Mouse (Mus musculus): ENCODE measurements around the gene Arhgap10. TPM values are rescaled to one million over a fixed set of nuclear protein-coding genes. Genes with fewer than 3 reads are reported as not detected.

Gene Arhgap10
- polyA plus RNA-seq, 1 experiment from 2014 or later, result 14.8 TPM

DNA sequence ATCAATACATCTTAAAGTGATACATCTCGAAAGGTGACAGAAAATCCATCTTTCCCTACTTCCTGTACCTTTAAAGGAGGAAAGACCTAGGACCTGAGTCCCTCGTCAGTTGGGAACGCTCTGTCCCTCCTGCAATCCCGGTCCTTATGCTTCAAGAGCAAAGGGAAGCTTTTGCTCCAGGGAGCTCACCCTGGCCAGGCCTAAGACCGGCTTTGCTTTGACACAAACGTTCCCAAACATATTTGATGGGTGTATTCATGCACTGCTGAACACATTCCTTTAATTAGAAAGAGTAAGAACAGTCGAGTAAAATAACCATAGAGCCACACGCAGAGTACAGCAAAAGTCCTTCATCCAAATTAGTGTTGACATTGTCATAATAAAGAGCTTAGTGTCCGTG is 199.2 kb downstream of the Arhgap10 start:
- H3K27me3 ChIP-seq (ENCODE audit: control insufficient read depth, insufficient read depth, low read length), result no peaks in the 10 kb centered on the region
- no peaks in the 10 kb centered on the region for H3K4me1 ChIP-seq (ENCODE audit: control insufficient read depth, insufficient read depth, low read length)
- no peak overlapping the region for H3K27ac ChIP-seq (ENCODE audit: low read depth, low read length)
- no peak overlapping the region for H3K9ac ChIP-seq (ENCODE audit: low read length)
- no peak for ATAC-seq (ENCODE audit: insufficient read depth, low FRiP score, low TSS enrichment)
- H3K9me3 ChIP-seq (ENCODE audit: control insufficient read depth, low read length), result no peaks in the 10 kb centered on the region
- H3K4me3 ChIP-seq (ENCODE audit: low read depth, low read length), result no peak overlapping the region
- no peak overlapping the region for H3K4me2 ChIP-seq (ENCODE audit: low read depth)
- WGBS, result 90% methylated on average over 9 of the region's 9 CpGs
- DNase-seq (ENCODE audit: low spot score), result no peak
- no peaks in the 10 kb centered on the region for H3K36me3 ChIP-seq (ENCODE audit: control insufficient read depth, insufficient read depth, low read length)

DNA sequence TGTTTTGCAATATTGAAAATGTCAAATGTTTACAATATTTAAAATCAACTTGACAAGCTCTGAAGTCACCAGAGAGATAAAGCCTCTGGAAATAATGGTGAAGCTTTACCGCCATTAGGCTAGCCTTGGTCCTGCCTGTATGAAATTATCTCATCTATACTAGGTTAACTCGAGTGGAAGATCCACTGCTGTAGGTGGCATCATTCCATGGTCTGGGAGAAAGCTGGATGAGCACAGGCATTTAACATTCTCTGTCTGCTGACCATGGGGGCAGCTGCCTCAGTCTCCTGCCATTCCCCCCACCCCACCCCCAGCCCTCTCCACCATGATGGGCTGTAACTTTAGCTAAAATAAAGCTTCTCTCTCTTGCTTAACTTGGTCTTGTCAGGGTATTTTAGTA is 200.0 kb downstream of the Arhgap10 start:
- no peaks in the 10 kb centered on the region for H3K9me3 ChIP-seq (ENCODE audit: control insufficient read depth, low read length)
- no peak overlapping the region for H3K9ac ChIP-seq (ENCODE audit: low read length)
- no peak overlapping the region for H3K4me2 ChIP-seq (ENCODE audit: low read depth)
- 91% methylated on average over 2 of the region's 2 CpGs for WGBS
- no peaks in the 10 kb centered on the region for H3K27me3 ChIP-seq (ENCODE audit: control insufficient read depth, insufficient read depth, low read length)
- H3K4me3 ChIP-seq (ENCODE audit: low read depth, low read length), result no peak overlapping the region
- no peak overlapping the region for H3K27ac ChIP-seq (ENCODE audit: low read depth, low read length)
- H3K4me1 ChIP-seq (ENCODE audit: control insufficient read depth, insufficient read depth, low read length), result no peaks in the 10 kb centered on the region
- DNase-seq (ENCODE audit: low spot score) (no peak), ATAC-seq (ENCODE audit: insufficient read depth, low FRiP score, low TSS enrichment) (no peak)
- no peaks in the 10 kb centered on the region for H3K36me3 ChIP-seq (ENCODE audit: control insufficient read depth, insufficient read depth, low read length)

DNA sequence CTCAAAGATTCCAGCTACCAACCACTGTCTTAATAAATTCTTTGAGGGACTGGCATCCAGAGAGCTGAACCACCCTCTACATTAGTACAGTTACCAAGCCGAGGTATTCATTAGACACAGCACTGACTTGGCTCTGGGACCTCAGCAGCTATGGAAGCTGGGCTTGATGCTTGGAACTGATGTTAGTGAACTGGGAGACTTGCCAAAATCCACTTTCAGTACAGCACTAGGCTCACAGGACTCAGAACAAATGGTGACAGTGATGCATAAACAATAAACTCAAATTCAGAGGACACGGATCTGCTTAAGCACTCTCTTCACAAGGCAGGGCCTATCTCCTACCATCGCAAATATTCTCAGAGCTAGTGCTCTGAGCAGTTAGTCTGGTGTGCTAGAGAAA is 204.8 kb downstream of the Arhgap10 start:
- 91% methylated on average over 3 of the region's 3 CpGs for WGBS
- Histone ChIP-seq H3K36me3 (ENCODE audit: control insufficient read depth, insufficient read depth, low read length) (no peaks in the 10 kb centered on the region), H3K27ac (ENCODE audit: low read depth, low read length) (no peak overlapping the region), H3K27me3 (ENCODE audit: control insufficient read depth, insufficient read depth, low read length) (no peaks in the 10 kb centered on the region), H3K4me1 (ENCODE audit: control insufficient read depth, insufficient read depth, low read length) (no peaks in the 10 kb centered on the region), H3K4me3 (ENCODE audit: low read depth, low read length) (no peak overlapping the region), H3K9me3 (ENCODE audit: control insufficient read depth, low read length) (no peaks in the 10 kb centered on the region), H3K9ac (ENCODE audit: low read length) (no peak overlapping the region), H3K4me2 (ENCODE audit: low read depth) (no peak overlapping the region)
- DNase-seq (ENCODE audit: low spot score) (no peak), ATAC-seq (ENCODE audit: insufficient read depth, low FRiP score, low TSS enrichment) (no peak)

DNA sequence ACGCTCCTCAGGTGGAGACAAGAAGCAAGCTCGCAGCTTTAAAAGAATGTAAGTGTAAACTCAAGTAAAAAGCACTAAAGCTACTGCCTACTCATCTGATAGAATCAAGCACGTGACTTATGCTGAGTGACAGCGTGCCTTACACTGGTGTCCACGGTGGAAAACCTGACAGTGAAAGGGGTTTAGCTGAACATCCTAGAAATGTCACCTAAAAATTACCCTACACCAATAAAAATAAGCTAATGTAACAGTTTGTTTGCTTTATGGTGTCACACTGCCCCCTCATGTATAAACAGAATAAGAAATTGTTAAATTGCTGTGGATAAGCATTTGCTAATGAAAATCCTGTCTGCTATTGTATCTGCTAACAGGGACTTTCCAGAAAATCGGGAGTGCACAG is 206.0 kb downstream of the Arhgap10 start:
- no peak overlapping the region for H3K9ac ChIP-seq (ENCODE audit: low read length)
- no peaks in the 10 kb centered on the region for H3K27me3 ChIP-seq (ENCODE audit: control insufficient read depth, insufficient read depth, low read length)
- DNase-seq (ENCODE audit: low spot score) (no peak), ATAC-seq (ENCODE audit: insufficient read depth, low FRiP score, low TSS enrichment) (no peak)
- no peak overlapping the region for H3K4me3 ChIP-seq (ENCODE audit: low read depth, low read length)
- 92% methylated on average over 6 of the region's 6 CpGs for WGBS
- H3K4me1 ChIP-seq (ENCODE audit: control insufficient read depth, insufficient read depth, low read length), result no peaks in the 10 kb centered on the region
- no peaks in the 10 kb centered on the region for H3K9me3 ChIP-seq (ENCODE audit: control insufficient read depth, low read length)
- no peak overlapping the region for H3K4me2 ChIP-seq (ENCODE audit: low read depth)
- H3K36me3 ChIP-seq (ENCODE audit: control insufficient read depth, insufficient read depth, low read length), result no peaks in the 10 kb centered on the region
- H3K27ac ChIP-seq (ENCODE audit: low read depth, low read length), result no peak overlapping the region

DNA sequence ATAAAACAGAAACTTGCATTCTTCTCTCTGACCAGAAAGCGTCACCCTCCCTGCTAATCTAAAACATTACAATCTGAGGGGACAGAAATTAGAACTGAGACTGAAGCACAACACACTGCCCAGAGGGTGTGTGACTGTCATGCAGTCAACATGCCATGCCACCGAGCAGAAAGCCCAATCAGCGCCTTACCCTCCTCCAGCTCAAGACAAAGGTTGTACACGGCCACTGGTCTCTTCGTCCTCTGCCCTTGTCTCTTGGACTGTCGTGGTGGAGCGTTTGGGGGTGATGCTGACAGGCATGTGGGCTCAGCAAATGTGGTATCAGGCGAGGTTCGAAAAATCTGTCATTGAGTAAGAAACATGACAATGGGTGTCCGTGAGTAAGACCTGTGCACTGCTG is 207.2 kb downstream of the Arhgap10 start:
- Histone ChIP-seq H3K4me1 (ENCODE audit: control insufficient read depth, insufficient read depth, low read length) (no peaks in the 10 kb centered on the region), H3K9me3 (ENCODE audit: control insufficient read depth, low read length) (no peaks in the 10 kb centered on the region), H3K4me3 (ENCODE audit: low read depth, low read length) (no peak overlapping the region), H3K27me3 (ENCODE audit: control insufficient read depth, insufficient read depth, low read length) (no peaks in the 10 kb centered on the region), H3K9ac (ENCODE audit: low read length) (no peak overlapping the region), H3K27ac (ENCODE audit: low read depth, low read length) (no peak overlapping the region), H3K36me3 (ENCODE audit: control insufficient read depth, insufficient read depth, low read length) (no peaks in the 10 kb centered on the region), H3K4me2 (ENCODE audit: low read depth) (no peak overlapping the region)
- WGBS, result 91% methylated on average over 10 of the region's 10 CpGs
- ATAC-seq (ENCODE audit: insufficient read depth, low FRiP score, low TSS enrichment), result no peak
- no peak for DNase-seq (ENCODE audit: low spot score)

DNA sequence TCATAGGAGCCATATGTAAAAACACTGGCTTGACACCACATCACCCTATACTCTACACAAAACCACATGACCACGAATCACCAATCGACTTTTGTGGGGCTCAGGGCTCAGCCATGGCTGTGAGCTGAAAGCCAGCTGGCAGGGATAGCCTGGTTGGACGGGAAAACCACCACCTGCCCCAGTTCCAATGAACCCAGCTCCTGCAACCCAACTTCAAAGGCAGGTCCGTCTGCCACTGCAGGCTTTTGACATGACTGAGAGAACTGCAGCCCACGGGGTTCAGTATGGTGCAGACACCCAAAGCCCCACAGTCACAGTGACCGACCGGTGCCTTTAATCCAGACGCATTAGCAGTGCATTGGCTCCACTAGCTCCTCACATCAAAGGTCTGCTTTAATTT is 207.7 kb downstream of the Arhgap10 start:
- H3K27ac ChIP-seq (ENCODE audit: low read depth, low read length), result no peak overlapping the region
- no peaks in the 10 kb centered on the region for H3K27me3 ChIP-seq (ENCODE audit: control insufficient read depth, insufficient read depth, low read length)
- 78% methylated on average over 8 of the region's 8 CpGs for WGBS
- H3K9ac ChIP-seq (ENCODE audit: low read length), result no peak overlapping the region
- H3K4me3 ChIP-seq (ENCODE audit: low read depth, low read length), result no peak overlapping the region
- no peaks in the 10 kb centered on the region for H3K4me1 ChIP-seq (ENCODE audit: control insufficient read depth, insufficient read depth, low read length)
- H3K4me2 ChIP-seq (ENCODE audit: low read depth), result no peak overlapping the region
- ATAC-seq (ENCODE audit: insufficient read depth, low FRiP score, low TSS enrichment) (no peak), DNase-seq (ENCODE audit: low spot score) (no peak)
- no peaks in the 10 kb centered on the region for H3K36me3 ChIP-seq (ENCODE audit: control insufficient read depth, insufficient read depth, low read length)
- H3K9me3 ChIP-seq (ENCODE audit: control insufficient read depth, low read length), result no peaks in the 10 kb centered on the region

DNA sequence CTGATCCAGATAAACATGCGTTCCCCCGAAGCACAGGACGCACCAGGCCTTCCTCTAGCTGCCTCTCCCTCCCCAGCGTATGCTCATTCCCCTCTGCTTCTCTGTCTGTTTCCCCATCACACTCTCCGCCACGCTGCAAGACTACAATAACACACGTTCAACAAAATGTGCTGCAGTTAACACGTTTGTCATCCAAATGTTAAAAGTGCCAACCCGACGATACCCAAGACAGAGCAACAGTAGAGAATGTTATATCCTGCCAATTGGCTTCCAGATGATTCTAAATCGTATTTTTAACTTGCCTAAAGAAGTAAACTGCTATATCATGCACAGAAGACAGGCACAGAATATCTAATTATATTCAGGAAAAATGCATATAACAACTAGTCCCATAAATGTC is 223.2 kb downstream of the Arhgap10 start:
- Histone ChIP-seq H3K9me3 (ENCODE audit: control insufficient read depth, low read length) (no peaks in the 10 kb centered on the region), H3K4me2 (ENCODE audit: low read depth) (no peak overlapping the region), H3K27ac (ENCODE audit: low read depth, low read length) (no peak overlapping the region), H3K36me3 (ENCODE audit: control insufficient read depth, insufficient read depth, low read length) (no peaks in the 10 kb centered on the region), H3K4me3 (ENCODE audit: low read depth, low read length) (no peak overlapping the region), H3K4me1 (ENCODE audit: control insufficient read depth, insufficient read depth, low read length) (no peaks in the 10 kb centered on the region), H3K9ac (ENCODE audit: low read length) (no peak overlapping the region), H3K27me3 (ENCODE audit: control insufficient read depth, insufficient read depth, low read length) (no peaks in the 10 kb centered on the region)
- 84% methylated on average over 11 of the region's 11 CpGs for WGBS
- DNase-seq (ENCODE audit: low spot score), result no peak
- no peak for ATAC-seq (ENCODE audit: insufficient read depth, low FRiP score, low TSS enrichment)

DNA sequence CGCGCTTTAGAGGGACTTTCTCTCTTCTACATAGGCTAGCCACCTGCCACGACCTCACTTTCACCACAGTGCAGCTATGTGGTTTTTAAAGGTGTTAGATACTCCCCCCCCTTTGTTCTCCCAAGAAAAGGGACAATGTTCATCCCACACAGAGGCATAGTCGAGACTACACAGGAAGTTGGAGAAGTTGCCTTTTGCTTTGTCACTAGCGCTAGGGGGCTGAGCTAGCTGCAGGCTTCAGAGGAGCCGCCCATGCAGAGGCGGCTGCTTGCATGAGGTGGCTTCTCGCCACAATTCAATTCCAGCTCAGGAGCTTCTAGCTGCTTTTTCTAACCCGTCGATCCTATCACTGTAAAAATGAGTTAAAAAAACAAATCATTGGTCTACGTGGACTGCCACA is 225.1 kb downstream of the Arhgap10 start:
- Histone ChIP-seq H3K27me3 (ENCODE audit: control insufficient read depth, insufficient read depth, low read length) (no peaks in the 10 kb centered on the region), H3K4me3 (ENCODE audit: low read depth, low read length) (no peak overlapping the region), H3K4me2 (ENCODE audit: low read depth) (no peak overlapping the region), H3K27ac (ENCODE audit: low read depth, low read length) (no peak overlapping the region), H3K36me3 (ENCODE audit: control insufficient read depth, insufficient read depth, low read length) (no peaks in the 10 kb centered on the region), H3K4me1 (ENCODE audit: control insufficient read depth, insufficient read depth, low read length) (no peaks in the 10 kb centered on the region), H3K9ac (ENCODE audit: low read length) (no peak overlapping the region), H3K9me3 (ENCODE audit: control insufficient read depth, low read length) (no peaks in the 10 kb centered on the region)
- WGBS, result 68% methylated on average over 11 of the region's 11 CpGs
- no peak for DNase-seq (ENCODE audit: low spot score)
- ATAC-seq (ENCODE audit: insufficient read depth, low FRiP score, low TSS enrichment), result no peak

DNA sequence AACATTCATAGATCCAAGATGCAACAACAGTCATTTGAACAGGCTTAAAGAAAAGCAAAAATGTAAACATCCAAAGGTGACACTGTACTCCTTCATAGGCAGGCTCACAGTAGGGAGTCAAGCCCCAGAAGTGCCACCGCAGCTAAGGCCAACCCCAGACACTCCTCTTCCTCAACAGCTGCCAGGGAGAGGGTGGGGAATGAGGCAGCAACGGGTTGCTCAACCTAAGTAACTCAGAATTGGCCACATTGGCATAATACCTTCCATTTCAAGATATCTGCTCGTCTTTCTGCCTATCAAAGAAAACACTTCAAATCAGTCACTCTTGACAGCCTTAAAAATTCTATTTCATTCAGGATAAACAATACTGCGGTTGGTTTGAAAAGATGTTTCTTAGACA is 225.6 kb downstream of the Arhgap10 start:
- Histone ChIP-seq H3K27ac (ENCODE audit: low read depth, low read length) (no peak overlapping the region), H3K9me3 (ENCODE audit: control insufficient read depth, low read length) (no peaks in the 10 kb centered on the region), H3K27me3 (ENCODE audit: control insufficient read depth, insufficient read depth, low read length) (no peaks in the 10 kb centered on the region), H3K9ac (ENCODE audit: low read length) (no peak overlapping the region), H3K4me3 (ENCODE audit: low read depth, low read length) (no peak overlapping the region), H3K4me2 (ENCODE audit: low read depth) (no peak overlapping the region), H3K4me1 (ENCODE audit: control insufficient read depth, insufficient read depth, low read length) (no peaks in the 10 kb centered on the region), H3K36me3 (ENCODE audit: control insufficient read depth, insufficient read depth, low read length) (no peaks in the 10 kb centered on the region)
- no peak for DNase-seq (ENCODE audit: low spot score)
- WGBS, result 66% methylated on average over 4 of the region's 4 CpGs
- no peak for ATAC-seq (ENCODE audit: insufficient read depth, low FRiP score, low TSS enrichment)
